ENCODE assay signal across 16 mouse cellular contexts in genomic region chr7:37142780-37143179, GRCm38 (mm10).
"Had no signal": no experiment of that assay in that cellular context is flagged by ENCODE, and none has a peak within 500 bp of the region (broad histone marks: within the 10 kb centered on the region; RNA-seq: fewer than 3 reads in every experiment).

No protein-coding gene starts in this region.

- DNase-seq: retina, postnatal 1 day; right cerebral cortex, adult 18-20 months; right cerebral cortex, postnatal 14 days; right cerebral cortex, postnatal 25 days; right cerebral cortex, postnatal 4 days; spleen, adult 18-20 months; thymus, adult 18-20 months; thymus, adult 2 months; thymus, postnatal 14 days; thymus, postnatal 25 days; thymus, postnatal 36 days; thymus, postnatal 4 days had no signal

- H3K27ac ChIP-seq: neural tube, embryonic 13.5 days; neural tube, embryonic 15.5 days; stomach, embryonic 15.5 days; stomach, postnatal 0 days had no signal

- H3K36me3 ChIP-seq: neural tube, embryonic 13.5 days; neural tube, embryonic 15.5 days; stomach, embryonic 15.5 days had no signal

- H3K4me3 ChIP-seq: neural tube, embryonic 13.5 days; neural tube, embryonic 15.5 days; stomach, embryonic 15.5 days had no signal

- H3K9me3 ChIP-seq: neural tube, embryonic 13.5 days; neural tube, embryonic 15.5 days; stomach, embryonic 15.5 days had no signal

- H3K27me3 ChIP-seq: neural tube, embryonic 13.5 days; neural tube, embryonic 15.5 days; stomach, embryonic 15.5 days had no signal

- H3K4me2 ChIP-seq: neural tube, embryonic 13.5 days; neural tube, embryonic 15.5 days; stomach, embryonic 15.5 days had no signal

- H3K9ac ChIP-seq: neural tube, embryonic 13.5 days; neural tube, embryonic 15.5 days; stomach, embryonic 15.5 days had no signal
